Mouse (Mus musculus) heart, postnatal 0 days (tissue): Measurements from ENCODE around the gene Mb21d2.

Experiments
- CTCF ChIP-seq: IDR thresholded peaks from 2 replicates; pipeline ENCODE4 v1.5.1; 2016; ENCODE audit warnings: antibody characterized with exemption, control low read depth, low read depth
- EP300 ChIP-seq: IDR thresholded peaks from 2 replicates; pipeline ENCODE4 v1.6.1; 2016; ENCODE audit warnings: antibody characterized with exemption, low read depth

DNA sequence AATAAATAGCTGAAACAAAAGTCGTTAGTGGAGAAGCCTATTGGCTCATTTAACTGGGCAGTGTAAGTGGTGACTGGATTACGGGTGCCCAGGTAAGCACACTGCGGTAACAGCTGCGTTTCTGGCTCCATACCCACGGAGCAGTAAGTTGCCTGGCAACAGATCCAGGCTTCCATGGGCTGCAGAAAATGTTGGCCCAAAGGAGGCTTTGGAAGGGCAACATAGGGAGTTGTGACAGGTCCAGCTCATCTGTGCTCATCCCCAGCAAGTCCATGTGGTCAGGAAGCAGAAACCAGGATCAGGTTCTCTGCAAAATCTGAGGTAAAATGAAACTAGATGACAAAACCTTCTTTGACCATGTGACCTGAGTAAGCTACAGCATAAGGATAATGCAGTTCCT lies 20.3 kb upstream of the Mb21d2 start:
- TF ChIP-seq EP300 (no peak), CTCF (no peak)
